Mouse (Mus musculus) frontal cortex, adult (tissue): ENCODE measurements around the gene Akap3.

Experiments
- ATAC-seq: cut with Nextera tagmentation; 2 replicates; pipeline ENCODE4 v1.9.2; 2017; ENCODE audit warnings: mild to moderate bottlenecking, moderate library complexity, mixed read lengths; ENCODE audit not compliant: low TSS enrichment

The Akap3 gene

GRCm38 (mm10) chr6:126852881-126853280, at the start of gene Akap3:
Gene Akap3, plus strand, starts transcription at chr6:126853098.
- ATAC-seq = no peak

- no peak for ATAC-seq
These were observed 46.1 kb upstream of the Akap3 start for GRCm38 (mm10) chr6:126806783-126807182.

GRCm38 (mm10) chr6:126808134-126808533, 44.8 kb upstream of the Akap3 start:
- ATAC-seq = peak; percentile 86

GRCm38 (mm10) chr6:126808561-126808960, 44.3 kb upstream of the Akap3 start:
- peak; percentile 74 for ATAC-seq

- no peak for ATAC-seq
These were observed 41.4 kb upstream of the Akap3 start for GRCm38 (mm10) chr6:126811481-126811880.

GRCm38 (mm10) chr6:126815206-126815750, 37.6 kb upstream of the Akap3 start:
- ATAC-seq = no peak

GRCm38 (mm10) chr6:126816338-126816737, 36.6 kb upstream of the Akap3 start:
- no peak for ATAC-seq

GRCm38 (mm10) chr6:126823087-126823486, 29.8 kb upstream of the Akap3 start:
- peak; percentile 91 for ATAC-seq

GRCm38 (mm10) chr6:126836628-126837027, 16.3 kb upstream of the Akap3 start:
- ATAC-seq = no peak

- ATAC-seq = peak; percentile 95
These were observed 3.9 kb upstream of the Akap3 start, which contains the start of gene Ndufa9 for GRCm38 (mm10) chr6:126848712-126849704. Gene Ndufa9, minus strand, starts transcription at chr6:126849136.

GRCm38 (mm10) chr6:126877118-126877517, 24.2 kb downstream of the Akap3 start:
- ATAC-seq = no peak

GRCm38 (mm10) chr6:126907378-126907777, 54.5 kb downstream of the Akap3 start:
- no peak for ATAC-seq

- no peak for ATAC-seq
These were observed 55.0 kb downstream of the Akap3 start for GRCm38 (mm10) chr6:126907876-126908275.

- ATAC-seq = no peak
These were observed 57.8 kb downstream of the Akap3 start for GRCm38 (mm10) chr6:126910727-126911126.

GRCm38 (mm10) chr6:126914928-126915327, 62.0 kb downstream of the Akap3 start:
- ATAC-seq = no peak

GRCm38 (mm10) chr6:126921111-126921881, 68.4 kb downstream of the Akap3 start, which contains the start of gene Dyrk4:
Gene Dyrk4, minus strand, starts transcription at chr6:126921839.
- ATAC-seq = peak; percentile 23; the same call in 1 of the 2 replicates
